Mouse (Mus musculus): ENCODE results near the gene Gm7075. TPM values are rescaled to one million over a fixed set of nuclear protein-coding genes. Genes with fewer than 3 reads are reported as not detected.

Gm7075 gene
- total and polyA plus RNA-seq, 2 experiments from 2014 or later, result not detected

DNA sequence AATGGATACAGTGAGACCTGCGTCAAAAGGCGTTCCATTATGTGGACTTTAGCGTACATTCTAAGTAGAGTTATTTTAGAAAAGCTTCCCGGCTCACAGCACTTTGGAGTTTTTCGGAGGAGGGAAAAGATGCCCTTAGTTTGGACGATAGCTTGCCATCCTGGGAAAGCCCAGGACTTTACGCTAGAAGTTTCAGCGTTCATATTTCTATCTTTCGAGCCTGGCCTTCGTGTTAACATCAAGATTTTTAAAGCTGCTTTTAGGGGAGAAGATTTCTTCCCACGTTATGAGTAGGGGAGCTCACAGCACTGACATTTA, 7.4 kb upstream of the Gm7075 start:
- Histone ChIP-seq H3K4me1 (ENCODE audit: insufficient read depth, low read length) (no peaks in the 10 kb centered on the region), H3K27me3 (ENCODE audit: insufficient read depth, low read length) (no peaks in the 10 kb centered on the region), H3K36me3 (ENCODE audit: insufficient read depth, low read length) (no peaks in the 10 kb centered on the region), H3K9ac (replicated peaks; ENCODE audit: low read length) (peak overlapping the region; percentile 39; the same call in 1 of the 2 replicates), H3K9me3 (ENCODE audit: low read length) (no peaks in the 10 kb centered on the region), H3K27ac (peak overlapping the region; percentile 16; the same call in 1 of the 2 replicates), H3K4me3 (ENCODE audit: low read length) (peak overlapping the region; percentile 63), H3K4me2 (ENCODE audit: low read depth, low read length) (peak overlapping the region; percentile 71)
- no peak for TF ChIP-seq CTCF (IDR thresholded peaks at IDR 0.05; ENCODE audit: low read depth)
- ATAC-seq (no peak), DNase-seq (ENCODE audit: low spot score) (no peak)
- 1% methylated on average over 11 of the region's 11 CpGs for WGBS

DNA sequence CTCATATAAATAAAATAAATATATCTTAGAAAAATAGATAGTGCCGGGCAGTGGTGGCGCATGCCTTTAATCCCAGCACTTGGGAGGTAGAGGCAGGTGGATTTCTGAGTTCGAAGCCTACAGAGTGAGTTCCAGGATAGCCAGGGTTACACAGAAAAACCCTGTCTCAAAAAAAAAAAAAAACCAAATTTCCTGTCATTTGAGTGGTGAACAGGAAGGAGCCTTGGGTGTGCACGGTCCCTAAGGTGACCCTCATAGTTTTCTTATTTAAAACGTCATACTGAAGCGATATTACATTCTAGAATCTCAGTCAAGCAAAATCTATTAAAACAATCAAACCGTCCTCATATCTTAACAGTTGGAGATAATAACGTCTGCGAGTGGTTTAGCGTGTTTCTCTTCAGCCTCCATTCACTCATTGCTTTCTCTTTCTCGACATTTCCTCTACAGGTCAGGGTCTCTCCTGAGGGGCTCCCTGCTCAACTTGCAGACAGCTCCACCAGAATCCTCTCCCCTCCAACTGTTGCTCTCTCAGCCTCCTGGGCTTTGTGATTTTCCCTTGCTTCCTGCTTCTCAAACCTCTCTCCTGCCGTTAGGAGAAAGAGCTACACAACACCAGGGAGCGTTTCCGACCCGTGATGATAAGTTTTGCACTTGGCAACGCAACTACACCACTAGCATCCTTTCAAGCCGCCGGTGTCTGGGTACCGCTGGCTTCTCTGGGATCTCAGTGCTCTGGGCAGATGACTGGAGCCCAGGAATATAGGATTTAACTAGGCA, 6.8 kb upstream of the Gm7075 start:
- TF ChIP-seq CTCF (IDR thresholded peaks at IDR 0.05; ENCODE audit: low read depth), result no peak
- H3K4me2 ChIP-seq (ENCODE audit: low read depth, low read length), result peak overlapping the region; percentile 71

DNA sequence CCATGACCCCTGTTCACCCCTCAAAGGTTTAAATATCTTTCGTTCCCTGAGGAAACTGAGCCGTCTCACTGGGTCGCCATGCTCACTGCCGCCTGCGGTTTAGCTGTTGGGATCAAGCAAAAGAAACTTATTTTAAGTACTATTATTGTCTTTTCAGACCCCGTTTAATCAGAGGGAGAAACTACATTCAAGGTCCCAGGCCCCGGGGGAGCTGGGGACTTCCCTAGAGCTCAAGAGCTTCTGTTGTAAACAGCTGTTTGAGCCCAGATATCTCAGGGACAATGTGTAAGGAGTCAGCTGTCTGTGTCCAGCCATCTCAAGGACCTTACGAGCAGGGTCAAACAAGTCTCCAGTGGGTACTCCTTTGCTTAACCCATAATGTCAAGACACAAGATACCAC, 5.6 kb upstream of the Gm7075 start:
- ATAC-seq, result no peak
- no peaks in the 10 kb centered on the region for H3K4me1 ChIP-seq (ENCODE audit: insufficient read depth, low read length)
- H3K36me3 ChIP-seq (ENCODE audit: insufficient read depth, low read length), result no peaks in the 10 kb centered on the region
- H3K9ac ChIP-seq (replicated peaks; ENCODE audit: low read length), result no peak overlapping the region
- 83% methylated on average over 8 of the region's 8 CpGs for WGBS
- H3K4me2 ChIP-seq (ENCODE audit: low read depth, low read length), result no peak overlapping the region
- H3K4me3 ChIP-seq (ENCODE audit: low read length), result no peak overlapping the region
- TF ChIP-seq CTCF (IDR thresholded peaks at IDR 0.05; ENCODE audit: low read depth), result no peak
- H3K27ac ChIP-seq, result no peak overlapping the region
- H3K9me3 ChIP-seq (ENCODE audit: low read length), result no peaks in the 10 kb centered on the region
- H3K27me3 ChIP-seq (ENCODE audit: insufficient read depth, low read length), result no peaks in the 10 kb centered on the region
- no peak for DNase-seq (ENCODE audit: low spot score)

More for the DNA sequence above, 6.8 kb upstream of the Gm7075 start:
- Histone ChIP-seq H3K4me3 (ENCODE audit: low read length) (peak overlapping the region; percentile 63), H3K4me1 (ENCODE audit: insufficient read depth, low read length) (no peaks in the 10 kb centered on the region), H3K36me3 (ENCODE audit: insufficient read depth, low read length) (no peaks in the 10 kb centered on the region), H3K27ac (peak overlapping the region; percentile 16; the same call in 1 of the 2 replicates), H3K9ac (replicated peaks; ENCODE audit: low read length) (peak overlapping the region; percentile 39; the same call in 1 of the 2 replicates), H3K9me3 (ENCODE audit: low read length) (no peaks in the 10 kb centered on the region), H3K27me3 (ENCODE audit: insufficient read depth, low read length) (no peaks in the 10 kb centered on the region)
- peak; percentile 48 for DNase-seq (ENCODE audit: low spot score)
- 23% methylated on average over 19 of the region's 19 CpGs for WGBS
- no peak for ATAC-seq

DNA sequence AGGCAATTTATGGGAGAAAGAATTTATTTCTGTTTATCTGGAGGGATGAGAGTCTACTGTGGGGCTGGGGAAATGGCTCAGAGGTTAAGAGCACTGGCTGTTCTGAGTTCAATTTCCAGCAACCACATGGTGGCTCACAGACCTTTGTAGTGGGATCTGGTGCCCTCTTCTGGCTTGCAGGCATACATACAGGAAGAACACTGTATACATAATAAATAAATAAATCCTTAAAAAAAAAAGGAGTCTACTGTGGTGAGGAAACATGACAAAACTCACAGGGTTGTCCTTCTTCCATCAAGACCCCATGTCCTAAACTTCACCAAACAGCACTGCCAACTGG, 2.9 kb upstream of the Gm7075 start:
- no peak overlapping the region for H3K27ac ChIP-seq
- H3K4me2 ChIP-seq (ENCODE audit: low read depth, low read length), result no peak overlapping the region
- no peaks in the 10 kb centered on the region for H3K27me3 ChIP-seq (ENCODE audit: insufficient read depth, low read length)
- no peaks in the 10 kb centered on the region for H3K4me1 ChIP-seq (ENCODE audit: insufficient read depth, low read length)
- DNase-seq (ENCODE audit: low spot score) (no peak), ATAC-seq (no peak)
- no peak overlapping the region for H3K4me3 ChIP-seq (ENCODE audit: low read length)
- no peaks in the 10 kb centered on the region for H3K9me3 ChIP-seq (ENCODE audit: low read length)
- peak; percentile 51 for TF ChIP-seq CTCF (IDR thresholded peaks at IDR 0.05; ENCODE audit: low read depth)
- H3K9ac ChIP-seq (replicated peaks; ENCODE audit: low read length), result no peak overlapping the region
- H3K36me3 ChIP-seq (ENCODE audit: insufficient read depth, low read length), result no peaks in the 10 kb centered on the region

DNA sequence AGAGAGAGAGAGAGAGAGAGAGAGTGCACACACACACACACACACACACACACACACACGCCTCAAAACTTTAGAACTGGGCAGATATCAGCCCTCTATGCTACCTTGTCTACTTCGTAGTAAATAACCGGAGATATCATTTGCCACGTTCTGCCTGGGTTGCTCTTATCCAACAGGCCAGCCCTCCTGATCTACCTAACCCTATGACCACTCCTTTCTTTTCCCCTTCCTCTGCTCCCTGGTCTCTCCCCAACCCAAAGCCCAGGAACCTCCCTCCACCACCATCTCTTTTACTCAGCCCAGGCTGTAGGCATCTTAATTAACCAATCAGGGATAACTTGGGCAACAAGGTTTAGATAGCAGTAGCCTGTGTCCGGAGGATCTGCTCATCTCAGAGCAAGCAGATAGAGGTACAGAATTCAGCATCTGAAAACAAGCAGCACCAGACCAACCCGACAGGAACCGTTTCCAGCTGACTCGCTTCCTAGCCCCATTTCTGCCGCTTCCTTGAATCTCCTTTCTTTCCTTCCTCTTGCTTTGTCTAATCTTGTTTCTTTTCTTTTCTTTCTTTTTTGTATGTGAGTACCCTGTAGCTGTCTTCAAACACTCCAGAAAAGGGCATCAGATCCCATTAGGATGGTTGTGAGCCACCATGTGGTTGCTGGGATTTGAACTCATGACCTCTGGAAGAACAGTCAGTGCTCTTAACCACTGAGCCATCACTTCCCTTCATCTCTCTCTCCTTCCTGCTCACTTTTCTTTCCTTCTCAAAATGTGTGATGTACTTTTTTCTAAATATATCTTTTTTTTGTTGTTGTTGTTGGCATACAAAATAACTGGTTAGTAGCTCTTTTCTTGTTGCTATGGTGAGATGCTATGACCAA, 2.2 kb upstream of the Gm7075 start:
- DNase-seq (ENCODE audit: low spot score), result no peak
- H3K4me1 ChIP-seq (ENCODE audit: insufficient read depth, low read length), result no peaks in the 10 kb centered on the region
- H3K27ac ChIP-seq, result no peak overlapping the region
- 86% methylated on average over 9 of the region's 9 CpGs for WGBS
- TF ChIP-seq CTCF (IDR thresholded peaks at IDR 0.05; ENCODE audit: low read depth), result no peak
- H3K36me3 ChIP-seq (ENCODE audit: insufficient read depth, low read length), result no peaks in the 10 kb centered on the region
- H3K4me3 ChIP-seq (ENCODE audit: low read length), result no peak overlapping the region
- no peak overlapping the region for H3K9ac ChIP-seq (replicated peaks; ENCODE audit: low read length)
- no peaks in the 10 kb centered on the region for H3K9me3 ChIP-seq (ENCODE audit: low read length)
- no peak for ATAC-seq
- H3K27me3 ChIP-seq (ENCODE audit: insufficient read depth, low read length), result no peaks in the 10 kb centered on the region
- no peak overlapping the region for H3K4me2 ChIP-seq (ENCODE audit: low read depth, low read length)

DNA sequence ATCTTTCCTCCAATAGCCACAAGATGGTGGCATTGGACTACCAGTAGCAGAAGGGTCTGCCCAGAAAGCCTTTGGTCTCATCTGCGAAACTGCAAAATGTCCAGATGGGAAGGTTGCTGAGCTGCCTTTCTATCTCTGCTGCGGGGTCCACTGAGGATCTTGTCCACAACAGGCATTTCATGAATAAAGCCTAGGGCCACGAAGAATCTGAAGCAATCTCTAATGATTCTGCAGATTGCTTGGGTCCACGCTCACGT, 1.1 kb upstream of the Gm7075 start:
- TF ChIP-seq CTCF (IDR thresholded peaks at IDR 0.05; ENCODE audit: low read depth), result peak; percentile 62
- ATAC-seq (peak; percentile 32; the same call in 1 of the 2 replicates), DNase-seq (ENCODE audit: low spot score) (peak; percentile 75)
- Histone ChIP-seq H3K9ac (replicated peaks; ENCODE audit: low read length) (no peak overlapping the region), H3K9me3 (ENCODE audit: low read length) (no peaks in the 10 kb centered on the region), H3K27me3 (ENCODE audit: insufficient read depth, low read length) (no peaks in the 10 kb centered on the region), H3K4me1 (ENCODE audit: insufficient read depth, low read length) (no peaks in the 10 kb centered on the region), H3K4me2 (ENCODE audit: low read depth, low read length) (no peak overlapping the region), H3K4me3 (ENCODE audit: low read length) (no peak overlapping the region), H3K27ac (no peak overlapping the region), H3K36me3 (ENCODE audit: insufficient read depth, low read length) (no peaks in the 10 kb centered on the region)
- 72% methylated on average over 5 of the region's 5 CpGs for WGBS

DNA sequence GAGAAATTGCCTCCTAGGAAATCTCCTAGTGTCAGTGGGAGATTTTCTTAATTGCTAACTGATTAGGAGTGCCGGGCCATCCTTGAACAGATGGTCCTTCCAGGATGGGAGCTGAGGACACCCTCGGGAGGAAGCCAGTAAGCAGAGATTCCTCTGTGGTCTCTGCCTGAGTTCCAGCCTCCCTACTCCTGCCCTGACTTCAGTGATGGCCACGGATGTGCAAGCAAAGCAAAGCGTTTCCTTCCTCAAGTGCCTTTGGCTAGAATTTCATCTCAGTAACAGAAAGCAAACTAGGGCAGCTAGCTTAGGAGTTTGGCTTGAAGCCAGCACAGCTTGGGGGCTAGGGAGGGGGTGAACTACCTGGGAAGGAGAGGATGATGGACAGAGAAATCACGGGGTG, 4.5 kb downstream of the Gm7075 start:
- Histone ChIP-seq H3K36me3 (ENCODE audit: insufficient read depth, low read length) (no peaks in the 10 kb centered on the region), H3K4me1 (ENCODE audit: insufficient read depth, low read length) (no peaks in the 10 kb centered on the region), H3K4me2 (ENCODE audit: low read depth, low read length) (no peak overlapping the region), H3K9me3 (ENCODE audit: low read length) (no peaks in the 10 kb centered on the region), H3K27ac (no peak overlapping the region), H3K4me3 (ENCODE audit: low read length) (no peak overlapping the region), H3K27me3 (ENCODE audit: insufficient read depth, low read length) (no peaks in the 10 kb centered on the region), H3K9ac (replicated peaks; ENCODE audit: low read length) (no peak overlapping the region)
- DNase-seq (ENCODE audit: low spot score) (no peak), ATAC-seq (no peak)
- 52% methylated on average over 5 of the region's 5 CpGs for WGBS
- TF ChIP-seq CTCF (IDR thresholded peaks at IDR 0.05; ENCODE audit: low read depth), result no peak

Data from hindbrain, postnatal 0 days (tissue).